Mouse (Mus musculus) hematopoietic multipotent progenitor cell, adult 10-12 weeks (in vitro differentiated cells): ENCODE data around the gene 4921504E06Rik. TPM values are rescaled to one million over a fixed set of nuclear protein-coding genes. Genes with fewer than 3 reads are reported as not detected.

Experiments
- polyA plus RNA-seq: library from polyadenylated mRNA; stranded (reverse); fragments of >175 nt; gene quantifications from 2 replicates; pipeline ENCODE4 v1.2.3, GENCODE M21; 2012; ENCODE audit warnings: low replicate concordance

4921504E06Rik gene
- polyA plus RNA-seq = not detected in 2 replicates

GRCm38 (mm10) chr2:19553821-19554592, at the start of gene 4921504E06Rik:
Gene 4921504E06Rik (minus strand): TSS chr2:19553914.

GRCm38 (mm10) chr2:19444931-19445831, 108.5 kb downstream of the 4921504E06Rik start, which contains the start of gene Ptf1a:
Gene Ptf1a (plus strand): TSS chr2:19445663.

Other genes with a start within 250 kb of the 4921504E06Rik start
- gene Msrb2, start 182.5 kb downstream of the 4921504E06Rik start, polyA plus RNA-seq = 9.6 and 9.9 TPM in 2 replicates
- not detected in 2 replicates for gene Ptf1a, start 108.3 kb downstream of the 4921504E06Rik start, polyA plus RNA-seq
- gene Otud1, start 103.8 kb upstream of the 4921504E06Rik start, polyA plus RNA-seq = 25.5 and 46.3 TPM in 2 replicates